13 mouse cellular contexts compared by ENCODE assay signal in genomic region chr13:56340513-56340912, GRCm38 (mm10). TPM values are rescaled to one million over a fixed set of nuclear protein-coding genes. Genes with fewer than 3 reads are reported as not detected.
DNase-seq lines count a peak whose midpoint lies in the region; ATAC-seq lines count a peak whose summit lies in the region.
"Had no signal": no experiment of that assay in that cellular context is flagged by ENCODE, and none has a peak within 500 bp of the region (broad histone marks: within the 10 kb centered on the region; RNA-seq: fewer than 3 reads in every experiment).

No protein-coding gene starts in this region.

- 64% methylated on average over 13 of the region's 13 CpGs for WGBS in heart, embryonic 11.5 days (ENCODE audit: insufficient replicate concordance)
- 55% methylated on average over 13 of the region's 13 CpGs for WGBS in lung, embryonic 15.5 days

- intact Hi-C loops in left cerebral cortex, postnatal 10 days (cut with DNase I), result no loop called here

- H3K27ac ChIP-seq in heart, embryonic 11.5 days (ENCODE audit: low read depth, low read length), result no peak overlapping the region
- no peak overlapping the region for H3K27ac ChIP-seq in lung, embryonic 15.5 days
- H3K27ac ChIP-seq: liver, embryonic 14.5 days had no signal

- no peak overlapping the region for H3K4me2 ChIP-seq in heart, embryonic 11.5 days
- no peak overlapping the region for H3K4me2 ChIP-seq in lung, embryonic 15.5 days

- no peak overlapping the region for H3K9ac ChIP-seq in heart, embryonic 11.5 days (ENCODE audit: low read depth, low read length)
- no peak overlapping the region for H3K9ac ChIP-seq in lung, embryonic 15.5 days
- H3K9ac ChIP-seq: liver, embryonic 14.5 days had no signal

- H3K9me3 ChIP-seq in heart, embryonic 11.5 days (replicated peaks; ENCODE audit: control insufficient read depth, low read length), result no peaks in the 10 kb centered on the region
- no peaks in the 10 kb centered on the region for H3K9me3 ChIP-seq in lung, embryonic 15.5 days

- DNase-seq in heart, adult 18-20 months, result peak; percentile 69 to 74
- peak; percentile 3 to 44 for DNase-seq in adrenal gland, postnatal 36 days
- peak; percentile 49 for DNase-seq in heart, adult 8-10 months (ENCODE audit: low spot score)
- no peak for DNase-seq in left cerebral cortex, postnatal 10 days (ENCODE audit: extremely low spot score in 1 of 2, low spot score in 2 of 2)
- DNase-seq in kidney, adult 9 months, result no peak
- no peak for DNase-seq in spleen, adult 18-20 months
- DNase-seq: cerebellum, postnatal 36 days; right cerebral cortex, postnatal 14 days had no signal

- no peak for ATAC-seq in heart, embryonic 11.5 days (replicated peaks; ENCODE audit: insufficient number of reproducible peaks, low FRiP score, low TSS enrichment)
- peak; percentile 86 for ATAC-seq in lung, embryonic 15.5 days (ENCODE audit: borderline replicate concordance, extremely low read depth, low FRiP score, low TSS enrichment)
- ATAC-seq: forebrain, embryonic 16.5 days had no signal

- H3K4me1 ChIP-seq in heart, embryonic 11.5 days (ENCODE audit: control insufficient read depth, insufficient read depth, low read length), result no peaks in the 10 kb centered on the region
- H3K4me1 ChIP-seq in lung, embryonic 15.5 days, result 0 out of 2 replicates have a peak, but pooled peaks cover 6% of the 10 kb centered on the region

- no peaks in the 10 kb centered on the region for H3K36me3 ChIP-seq in heart, embryonic 11.5 days (ENCODE audit: control insufficient read depth, insufficient read depth, low read length)
- no peaks in the 10 kb centered on the region for H3K36me3 ChIP-seq in lung, embryonic 15.5 days

- H3K27me3 ChIP-seq in heart, embryonic 11.5 days (ENCODE audit: control insufficient read depth, insufficient read depth, low read length), result no peaks in the 10 kb centered on the region
- no peaks in the 10 kb centered on the region for H3K27me3 ChIP-seq in lung, embryonic 15.5 days

- H3K4me3 ChIP-seq in heart, embryonic 11.5 days (ENCODE audit: low read depth, low read length), result no peak overlapping the region
- H3K4me3 ChIP-seq in lung, embryonic 15.5 days, result no peak overlapping the region
- H3K4me3 ChIP-seq: myocyte had no signal

RNA-seq across cellular contexts. Expression of gene Cxcl14, which starts 44.2 kb away (rescaled TPM):
- total RNA-seq in heart, adult 18-20 months (2021), result 1 to 10 TPM; 7.0 to 7.9 TPM
- 1.7 and 3.2 TPM in 2 replicates for polyA plus RNA-seq in heart, embryonic 11.5 days (2014; fragmentation: Nextera tagmentation; extraction: Ambion mirVana)
- 10 to 100 TPM; 34.9 to 36.1 TPM for total RNA-seq in adrenal gland, postnatal 36 days (2021)
- 10 to 100 TPM in 2 of 4 experiments, 1 to 10 TPM in 2; 4.4 to 10.6 (median 8.5) TPM for total RNA-seq in heart, adult 8-10 months (2022)
- polyA plus RNA-seq in lung, embryonic 15.5 days (2015; fragmentation: Nextera tagmentation; extraction: Ambion mirVana), result 13.7 and 17.1 TPM in 2 replicates
- 100 to 1,000 TPM in 1 of 2 experiments, 10 to 100 TPM in 1; 99.1 to 109 TPM for total RNA-seq in left cerebral cortex, postnatal 10 days (2021)
- polyA plus RNA-seq: myocyte had no signal

Comparison
In these comparisons a context has a peak if more than half of its experiments do, and no peak if none do; other contexts are left out.
1. DNase-seq: peak in heart, adult 18-20 months (2 of 2), adrenal gland, postnatal 36 days (2 of 2) and heart, adult 8-10 months (single experiment); none in left cerebral cortex, postnatal 10 days (0 of 2), kidney, adult 9 months (single experiment) and spleen, adult 18-20 months (0 of 2).